Mouse (Mus musculus) embryonic facial prominence, embryonic 13.5 days (tissue): ENCODE results near the gene Slc19a1. TPM values are rescaled to one million over a fixed set of nuclear protein-coding genes. Genes with fewer than 3 reads are reported as not detected.

Experiments
- ATAC-seq: fragments of 200-750 bp; cut with Nextera tagmentation; 2 replicates; pipeline ENCODE4 v1.8.0; 2017; ENCODE audit warnings: low read depth; ENCODE audit not compliant: insufficient number of reproducible peaks, insufficient read depth, low FRiP score, low TSS enrichment
- H3K27ac ChIP-seq: fragments of 300-500 bp; sonication (generic); 2 replicates; pipeline ENCODE4 v1.5.1; 2015; ENCODE audit warnings: moderate library complexity, mild to moderate bottlenecking, inconsistent platforms
- H3K27me3 ChIP-seq: fragments of 300-500 bp; sonication (generic); 2 replicates; pipeline ENCODE4 v1.6.1; 2015; ENCODE audit warnings: mild to moderate bottlenecking, inconsistent platforms
- H3K36me3 ChIP-seq: fragments of 300-500 bp; sonication (generic); 2 replicates; pipeline ENCODE4 v1.6.1; 2015; ENCODE audit warnings: mild to moderate bottlenecking, inconsistent platforms
- H3K4me1 ChIP-seq: fragments of 300-500 bp; sonication (generic); 2 replicates; pipeline ENCODE4 v1.6.1; 2015; ENCODE audit warnings: inconsistent platforms
- H3K4me2 ChIP-seq: fragments of 300-500 bp; sonication (generic); 2 replicates; pipeline ENCODE4 v1.6.1; 2015; ENCODE audit warnings: moderate library complexity, mild to moderate bottlenecking, inconsistent platforms
- H3K4me3 ChIP-seq: fragments of 300-500 bp; sonication (generic); 2 replicates; pipeline ENCODE4 v1.5.1; 2015; ENCODE audit warnings: mild to moderate bottlenecking, inconsistent platforms
- H3K9ac ChIP-seq: fragments of 300-500 bp; sonication (generic); 2 replicates; pipeline ENCODE4 v1.6.1; 2015; ENCODE audit warnings: mild to moderate bottlenecking, inconsistent platforms
- H3K9me3 ChIP-seq: fragments of 300-500 bp; sonication (generic); 2 replicates; pipeline ENCODE4 v1.6.1; 2016; ENCODE audit warnings: inconsistent platforms
- WGBS: fragments of 180-500 bp; shearing (Covaris S2); methylation state at CpG from one replicate; pipeline ENCODE4 v1.1.7; 2015; ENCODE audit warnings: mixed read lengths; 5-methylcytosine and 5-hydroxymethylcytosine counted together
- polyA plus RNA-seq: library from polyadenylated mRNA; unstranded; fragments of >200 nt; fragmentation: Nextera tagmentation; extraction: Ambion mirVana; gene quantifications from 2 replicates; pipeline ENCODE4 v1.2.1, GENCODE M21; 2015

The Slc19a1 gene
- polyA plus RNA-seq, 1 experiment from 2014 or later, result 32.6 TPM

- Histone ChIP-seq H3K4me3 (no peak overlapping the region), H3K9me3 (no peaks in the 10 kb centered on the region), H3K27ac (no peak overlapping the region), H3K4me1 (no peaks in the 10 kb centered on the region), H3K27me3 (no peaks in the 10 kb centered on the region), H3K4me2 (no peak overlapping the region), H3K9ac (no peak overlapping the region), H3K36me3 (no peaks in the 10 kb centered on the region)
- ATAC-seq, result no peak
- WGBS, result 72% methylated on average over 2 of the region's 2 CpGs
Observed at GRCm38 (mm10) chr10:77017061-77017460, 15.0 kb upstream of the Slc19a1 start.

- no peak for ATAC-seq
- H3K27me3 ChIP-seq, result no peaks in the 10 kb centered on the region
- no peak overlapping the region for H3K9ac ChIP-seq
- no peaks in the 10 kb centered on the region for H3K36me3 ChIP-seq
- H3K4me2 ChIP-seq, result no peak overlapping the region
- H3K4me1 ChIP-seq, result no peaks in the 10 kb centered on the region
- no peak overlapping the region for H3K27ac ChIP-seq
- 66% methylated on average over 9 of the region's 9 CpGs for WGBS
- H3K4me3 ChIP-seq, result no peak overlapping the region
- H3K9me3 ChIP-seq, result no peaks in the 10 kb centered on the region
Observed at GRCm38 (mm10) chr10:77017662-77018061, 14.4 kb upstream of the Slc19a1 start.

GRCm38 (mm10) chr10:77021399-77022052 lies 10.5 kb upstream of the Slc19a1 start:
- 28% methylated on average over 17 of the region's 17 CpGs for WGBS
- no peak for ATAC-seq
- no peaks in the 10 kb centered on the region for H3K36me3 ChIP-seq
- H3K9me3 ChIP-seq, result no peaks in the 10 kb centered on the region
- H3K4me2 ChIP-seq, result peak overlapping the region; percentile 50
- no peaks in the 10 kb centered on the region for H3K4me1 ChIP-seq
- H3K4me3 ChIP-seq, result peak overlapping the region; percentile 20
- no peak overlapping the region for H3K27ac ChIP-seq
- H3K27me3 ChIP-seq, result no peaks in the 10 kb centered on the region
- H3K9ac ChIP-seq, result peak overlapping the region; percentile 46; the same call in 1 of the 2 replicates

GRCm38 (mm10) chr10:77022301-77023130 lies 9.5 kb upstream of the Slc19a1 start:
- WGBS, result 84% methylated on average over 13 of the region's 13 CpGs
- no peak for ATAC-seq
- H3K9me3 ChIP-seq, result no peaks in the 10 kb centered on the region
- no peak overlapping the region for H3K4me3 ChIP-seq
- no peak overlapping the region for H3K9ac ChIP-seq
- H3K36me3 ChIP-seq, result no peaks in the 10 kb centered on the region
- no peak overlapping the region for H3K27ac ChIP-seq
- no peaks in the 10 kb centered on the region for H3K4me1 ChIP-seq
- H3K27me3 ChIP-seq, result no peaks in the 10 kb centered on the region
- H3K4me2 ChIP-seq, result no peak overlapping the region

- Histone ChIP-seq H3K9me3 (no peaks in the 10 kb centered on the region), H3K4me2 (no peak overlapping the region), H3K4me1 (no peaks in the 10 kb centered on the region), H3K27ac (no peak overlapping the region), H3K27me3 (no peaks in the 10 kb centered on the region), H3K36me3 (no peaks in the 10 kb centered on the region), H3K9ac (no peak overlapping the region), H3K4me3 (no peak overlapping the region)
- no peak for ATAC-seq
- WGBS, result 87% methylated on average over 5 of the region's 5 CpGs
Observed at GRCm38 (mm10) chr10:77024231-77024630, 7.8 kb upstream of the Slc19a1 start.

GRCm38 (mm10) chr10:77026944-77027343 lies 5.1 kb upstream of the Slc19a1 start:
- H3K9ac ChIP-seq, result no peak overlapping the region
- 78% methylated on average over 3 of the region's 3 CpGs for WGBS
- no peaks in the 10 kb centered on the region for H3K36me3 ChIP-seq

GRCm38 (mm10) chr10:77028782-77029296 lies 3.2 kb upstream of the Slc19a1 start:
- Histone ChIP-seq H3K4me3 (no peak overlapping the region), H3K4me2 (no peak overlapping the region), H3K27ac (no peak overlapping the region), H3K4me1 (peaks cover 9% of the 10 kb centered on the region), H3K9ac (no peak overlapping the region), H3K9me3 (no peaks in the 10 kb centered on the region), H3K36me3 (no peaks in the 10 kb centered on the region), H3K27me3 (no peaks in the 10 kb centered on the region)
- ATAC-seq, result no peak
- 78% methylated on average over 6 of the region's 6 CpGs for WGBS

More at GRCm38 (mm10) chr10:77026944-77027343, 5.1 kb upstream of the Slc19a1 start:
- Histone ChIP-seq H3K9me3 (no peaks in the 10 kb centered on the region), H3K4me1 (no peaks in the 10 kb centered on the region), H3K27me3 (no peaks in the 10 kb centered on the region), H3K4me3 (no peak overlapping the region), H3K4me2 (no peak overlapping the region), H3K27ac (no peak overlapping the region)
- no peak for ATAC-seq

- Histone ChIP-seq H3K4me3 (no peak overlapping the region), H3K9ac (no peak overlapping the region), H3K4me2 (no peak overlapping the region), H3K36me3 (no peaks in the 10 kb centered on the region), H3K4me1 (peaks cover 18% of the 10 kb centered on the region), H3K27ac (no peak overlapping the region), H3K9me3 (no peaks in the 10 kb centered on the region), H3K27me3 (no peaks in the 10 kb centered on the region)
- no peak for ATAC-seq
- WGBS, result 92% methylated on average over 4 of the region's 4 CpGs
Observed at GRCm38 (mm10) chr10:77029761-77030160, 2.3 kb upstream of the Slc19a1 start.

GRCm38 (mm10) chr10:77030666-77031065 lies 1.4 kb upstream of the Slc19a1 start:
- no peaks in the 10 kb centered on the region for H3K27me3 ChIP-seq
- no peak overlapping the region for H3K4me3 ChIP-seq
- H3K9ac ChIP-seq, result no peak overlapping the region
- no peak for ATAC-seq
- H3K9me3 ChIP-seq, result no peaks in the 10 kb centered on the region
- peaks cover 25% of the 10 kb centered on the region for H3K4me1 ChIP-seq
- no peak overlapping the region for H3K27ac ChIP-seq
- H3K36me3 ChIP-seq, result no peaks in the 10 kb centered on the region
- WGBS, result 84% methylated on average over 5 of the region's 5 CpGs
- H3K4me2 ChIP-seq, result no peak overlapping the region

- 0 out of 2 replicates have a peak, but pooled peaks cover 6% of the 10 kb centered on the region for H3K36me3 ChIP-seq
- H3K27me3 ChIP-seq, result no peaks in the 10 kb centered on the region
- H3K4me2 ChIP-seq, result peak overlapping the region; percentile 89
- peak overlapping the region; percentile 82 for H3K9ac ChIP-seq
- under 1% methylated on average over 49 of the region's 49 CpGs for WGBS
- peak overlapping the region; percentile 56 for H3K4me3 ChIP-seq
- H3K9me3 ChIP-seq, result no peaks in the 10 kb centered on the region
- H3K4me1 ChIP-seq, result peaks cover 29% of the 10 kb centered on the region
- H3K27ac ChIP-seq, result peak overlapping the region; percentile 33; the same call in 1 of the 2 replicates
- peak; percentile 90 for ATAC-seq
Observed at GRCm38 (mm10) chr10:77032591-77033322, 716 bp downstream of the Slc19a1 start.

- Histone ChIP-seq H3K4me2 (peak overlapping the region; percentile 89), H3K4me1 (peaks cover 29% of the 10 kb centered on the region), H3K36me3 (peaks cover 12% of the 10 kb centered on the region), H3K9ac (peak overlapping the region; percentile 82), H3K27ac (no peak overlapping the region), H3K27me3 (no peaks in the 10 kb centered on the region), H3K4me3 (peak overlapping the region; percentile 56), H3K9me3 (no peaks in the 10 kb centered on the region)
- 1% methylated on average over 30 of the region's 30 CpGs for WGBS
- peak; percentile 33 for ATAC-seq
Observed at GRCm38 (mm10) chr10:77033323-77034025, 1.4 kb downstream of the Slc19a1 start.
